Mouse (Mus musculus): Measurements from ENCODE around the gene Themis2. TPM values are rescaled to one million over a fixed set of nuclear protein-coding genes. Genes with fewer than 3 reads are reported as not detected.
A peak's percentile ranks its signal among the peaks of the same experiment; 100 is the strongest.

Gene Themis2
- 2.6 and 3.2 TPM in 2 replicates for polyA plus RNA-seq (2015; fragmentation: Nextera tagmentation; extraction: Ambion mirVana)

- 1% methylated on average over 21 of the region's 21 CpGs for WGBS (ENCODE audit: insufficient replicate concordance)
- Histone ChIP-seq H3K27ac (ENCODE audit: low read length) (no peak within 1 kb of the TSS), H3K27me3 (ENCODE audit: control insufficient read depth, insufficient read depth, low read depth, low read length) (peaks cover 16% of the 10 kb centered on the region)
Observed at GRCm38 (mm10) chr4:132796196-132796886, at the start of gene Themis2. TSS of gene Themis2 (minus strand) at chr4:132796387.

GRCm38 (mm10) chr4:132843705-132844071, 47.5 kb upstream of the Themis2 start:
- 63% methylated on average over 1 of the region's 1 CpGs for WGBS (ENCODE audit: insufficient replicate concordance)
- peak overlapping the region; percentile 54; the same call in 1 of the 2 replicates for H3K27ac ChIP-seq (ENCODE audit: low read length)
- H3K4me3 ChIP-seq (ENCODE audit: low read depth, low read length) = peak overlapping the region; percentile 78; the same call in 1 of the 2 replicates
- peak overlapping the region; percentile 91 for H3K4me2 ChIP-seq (ENCODE audit: low read depth, low read length)
- peaks cover 15% of the 10 kb centered on the region for H3K4me1 ChIP-seq (ENCODE audit: control insufficient read depth, low read depth, low read length)
- H3K27me3 ChIP-seq (ENCODE audit: control insufficient read depth, insufficient read depth, low read depth, low read length) = no peaks in the 10 kb centered on the region
- H3K9me3 ChIP-seq (replicated peaks; ENCODE audit: control insufficient read depth, low read length) = no peaks in the 10 kb centered on the region
- no peak overlapping the region; the same call in 1 of the 2 replicates for H3K9ac ChIP-seq (ENCODE audit: low read depth, low read length)
- peaks cover 11% of the 10 kb centered on the region for H3K36me3 ChIP-seq (ENCODE audit: control insufficient read depth, insufficient read depth)
- ATAC-seq (ENCODE audit: low read depth) = no peak

More at GRCm38 (mm10) chr4:132796196-132796886, at the start of gene Themis2:
- Histone ChIP-seq H3K9ac (ENCODE audit: low read depth, low read length) (peak within 1 kb of the TSS; percentile 43), H3K9me3 (replicated peaks; ENCODE audit: control insufficient read depth, low read length) (no peaks in the 10 kb centered on the region), H3K4me2 (ENCODE audit: low read depth, low read length) (peak within 1 kb of the TSS; percentile 77), H3K36me3 (ENCODE audit: control insufficient read depth, insufficient read depth) (no peaks in the 10 kb centered on the region), H3K4me1 (ENCODE audit: control insufficient read depth, low read depth, low read length) (peaks cover 15% of the 10 kb centered on the region), H3K4me3 (ENCODE audit: low read depth, low read length) (peak within 1 kb of the TSS; percentile 61)
- peak; percentile 66 for ATAC-seq (ENCODE audit: low read depth)

- Histone ChIP-seq H3K36me3 (ENCODE audit: control insufficient read depth, insufficient read depth) (peaks cover 11% of the 10 kb centered on the region), H3K4me3 (ENCODE audit: low read depth, low read length) (peak within 1 kb of the TSS; percentile 78), H3K9ac (ENCODE audit: low read depth, low read length) (peak within 1 kb of the TSS; percentile 80), H3K4me2 (ENCODE audit: low read depth, low read length) (peak within 1 kb of the TSS; percentile 91), H3K9me3 (replicated peaks; ENCODE audit: control insufficient read depth, low read length) (no peaks in the 10 kb centered on the region), H3K4me1 (ENCODE audit: control insufficient read depth, low read depth, low read length) (peaks cover 15% of the 10 kb centered on the region), H3K27ac (ENCODE audit: low read length) (peak within 1 kb of the TSS; percentile 54), H3K27me3 (ENCODE audit: control insufficient read depth, insufficient read depth, low read depth, low read length) (no peaks in the 10 kb centered on the region)
- WGBS (ENCODE audit: insufficient replicate concordance) = under 1% methylated on average over 40 of the region's 40 CpGs
- peak; percentile 97 for ATAC-seq (ENCODE audit: low read depth)
Observed at GRCm38 (mm10) chr4:132842970-132843704, 47.0 kb upstream of the Themis2 start, which contains the start of gene Ppp1r8. TSS of gene Ppp1r8 (minus strand) at chr4:132843169.

- H3K36me3 ChIP-seq (ENCODE audit: control insufficient read depth, insufficient read depth) = peaks cover 13% of the 10 kb centered on the region
- H3K27me3 ChIP-seq (ENCODE audit: control insufficient read depth, insufficient read depth, low read depth, low read length) = no peaks in the 10 kb centered on the region
- peak overlapping the region; percentile 80 for H3K9ac ChIP-seq (ENCODE audit: low read depth, low read length)
- H3K4me2 ChIP-seq (ENCODE audit: low read depth, low read length) = peak overlapping the region; percentile 91
- WGBS (ENCODE audit: insufficient replicate concordance) = under 1% methylated on average over 30 of the region's 30 CpGs
- H3K4me3 ChIP-seq (ENCODE audit: low read depth, low read length) = peak overlapping the region; percentile 78
- peak; percentile 28; the same call in 1 of the 2 replicates for ATAC-seq (ENCODE audit: low read depth)
- no peaks in the 10 kb centered on the region for H3K9me3 ChIP-seq (replicated peaks; ENCODE audit: control insufficient read depth, low read length)
- H3K4me1 ChIP-seq (ENCODE audit: control insufficient read depth, low read depth, low read length) = peaks cover 15% of the 10 kb centered on the region
- H3K27ac ChIP-seq (ENCODE audit: low read length) = peak overlapping the region; percentile 54
Observed at GRCm38 (mm10) chr4:132842281-132842906, 46.2 kb upstream of the Themis2 start.

GRCm38 (mm10) chr4:132841493-132841892, 45.3 kb upstream of the Themis2 start:
- Histone ChIP-seq H3K9me3 (replicated peaks; ENCODE audit: control insufficient read depth, low read length) (no peaks in the 10 kb centered on the region), H3K4me1 (ENCODE audit: control insufficient read depth, low read depth, low read length) (peaks cover 15% of the 10 kb centered on the region), H3K36me3 (ENCODE audit: control insufficient read depth, insufficient read depth) (peaks cover 18% of the 10 kb centered on the region), H3K27ac (ENCODE audit: low read length) (no peak overlapping the region; the same call in 1 of the 2 replicates), H3K4me2 (ENCODE audit: low read depth, low read length) (peak overlapping the region; percentile 91), H3K9ac (ENCODE audit: low read depth, low read length) (no peak overlapping the region; the same call in 1 of the 2 replicates), H3K4me3 (ENCODE audit: low read depth, low read length) (peak overlapping the region; percentile 78), H3K27me3 (ENCODE audit: control insufficient read depth, insufficient read depth, low read depth, low read length) (no peaks in the 10 kb centered on the region)
- 62% methylated on average over 3 of the region's 3 CpGs for WGBS (ENCODE audit: insufficient replicate concordance)
- ATAC-seq (ENCODE audit: low read depth) = no peak

GRCm38 (mm10) chr4:132823614-132824366, 27.6 kb upstream of the Themis2 start:
- peak; percentile 61 for ATAC-seq (ENCODE audit: low read depth)
- Histone ChIP-seq H3K36me3 (ENCODE audit: control insufficient read depth, insufficient read depth) (peaks cover 16% of the 10 kb centered on the region), H3K4me3 (ENCODE audit: low read depth, low read length) (no peak overlapping the region), H3K4me1 (ENCODE audit: control insufficient read depth, low read depth, low read length) (no peaks in the 10 kb centered on the region), H3K27me3 (ENCODE audit: control insufficient read depth, insufficient read depth, low read depth, low read length) (no peaks in the 10 kb centered on the region), H3K27ac (ENCODE audit: low read length) (no peak overlapping the region), H3K9me3 (replicated peaks; ENCODE audit: control insufficient read depth, low read length) (no peaks in the 10 kb centered on the region), H3K9ac (ENCODE audit: low read depth, low read length) (no peak overlapping the region), H3K4me2 (ENCODE audit: low read depth, low read length) (no peak overlapping the region)
- 43% methylated on average over 8 of the region's 8 CpGs for WGBS (ENCODE audit: insufficient replicate concordance)

GRCm38 (mm10) chr4:132818442-132818841, 22.3 kb upstream of the Themis2 start:
- Histone ChIP-seq H3K4me2 (ENCODE audit: low read depth, low read length) (no peak overlapping the region), H3K27ac (ENCODE audit: low read length) (no peak overlapping the region), H3K4me1 (ENCODE audit: control insufficient read depth, low read depth, low read length) (no peaks in the 10 kb centered on the region), H3K9me3 (replicated peaks; ENCODE audit: control insufficient read depth, low read length) (no peaks in the 10 kb centered on the region), H3K9ac (ENCODE audit: low read depth, low read length) (no peak overlapping the region), H3K4me3 (ENCODE audit: low read depth, low read length) (no peak overlapping the region), H3K27me3 (ENCODE audit: control insufficient read depth, insufficient read depth, low read depth, low read length) (no peaks in the 10 kb centered on the region), H3K36me3 (ENCODE audit: control insufficient read depth, insufficient read depth) (no peaks in the 10 kb centered on the region)
- no peak for ATAC-seq (ENCODE audit: low read depth)
- 42% methylated on average over 2 of the region's 2 CpGs for WGBS (ENCODE audit: insufficient replicate concordance)

- Histone ChIP-seq H3K4me2 (ENCODE audit: low read depth, low read length) (no peak overlapping the region), H3K4me1 (ENCODE audit: control insufficient read depth, low read depth, low read length) (no peaks in the 10 kb centered on the region), H3K27me3 (ENCODE audit: control insufficient read depth, insufficient read depth, low read depth, low read length) (no peaks in the 10 kb centered on the region), H3K36me3 (ENCODE audit: control insufficient read depth, insufficient read depth) (no peaks in the 10 kb centered on the region), H3K4me3 (ENCODE audit: low read depth, low read length) (no peak overlapping the region), H3K9ac (ENCODE audit: low read depth, low read length) (no peak overlapping the region), H3K27ac (ENCODE audit: low read length) (no peak overlapping the region), H3K9me3 (replicated peaks; ENCODE audit: control insufficient read depth, low read length) (no peaks in the 10 kb centered on the region)
- WGBS (ENCODE audit: insufficient replicate concordance) = 48% methylated on average over 2 of the region's 2 CpGs
- no peak for ATAC-seq (ENCODE audit: low read depth)
Observed at GRCm38 (mm10) chr4:132816855-132817254, 20.7 kb upstream of the Themis2 start.

All from liver, embryonic 16.5 days (tissue).